Mouse (Mus musculus): ENCODE data around the gene Skint5.
"Not testable (repeated sequence)": the region's sequence is repeated elsewhere in the genome, so short reads cannot be mapped to it uniquely, and the experiment has no call there.

The Skint5 gene

GRCm38 (mm10) chr4:113999403-113999802 is at the start of gene Skint5:
Skint5 (minus strand) TSS chr4:113999503.
- no peak for DNase-seq

GRCm38 (mm10) chr4:113957343-113957742 is 42.0 kb downstream of the Skint5 start:
- DNase-seq, result no peak

GRCm38 (mm10) chr4:113764182-113764581 is 235.1 kb downstream of the Skint5 start:
- no peak for DNase-seq

GRCm38 (mm10) chr4:113763684-113764083 is 235.6 kb downstream of the Skint5 start:
- DNase-seq, result no peak

- DNase-seq, result not testable (repeated sequence)
Measured at GRCm38 (mm10) chr4:113448230-113448629, 551.1 kb downstream of the Skint5 start.

Data from heart, adult 11 months (tissue).